Mouse (Mus musculus): ENCODE measurements around the gene Rspry1. TPM values are rescaled to one million over a fixed set of nuclear protein-coding genes. Genes with fewer than 3 reads are reported as not detected.

The Rspry1 gene
- polyA plus RNA-seq, 1 experiment from 2014 or later, result 17.5 TPM

DNA sequence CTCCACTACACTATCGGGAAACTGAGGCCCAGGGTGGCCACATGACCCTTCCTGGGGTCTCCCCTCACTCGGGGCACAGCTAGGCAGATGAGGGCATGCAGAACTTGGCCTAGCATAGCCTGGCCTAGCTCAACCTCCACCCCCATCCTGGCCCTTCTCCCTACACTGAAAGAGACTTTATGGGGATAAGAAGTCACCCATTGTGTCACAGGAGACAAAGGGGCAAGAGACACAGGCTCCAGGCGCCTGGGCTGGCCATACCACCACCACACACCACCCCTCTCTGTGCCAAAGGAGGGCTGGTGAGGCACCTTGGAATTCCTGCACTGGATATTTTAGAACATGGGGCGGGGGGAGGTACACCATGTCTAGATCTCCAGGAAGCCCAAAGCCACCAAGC lies 82.5 kb downstream of the Rspry1 start:
- H3K4me3 ChIP-seq (ENCODE audit: low read depth, low read length), result no peak overlapping the region
- H3K4me1 ChIP-seq (replicated peaks; ENCODE audit: control insufficient read depth, insufficient read depth, low read length), result peaks cover 4% of the 10 kb centered on the region; the same call in 1 of the 2 replicates
- no peak for TF ChIP-seq CTCF (IDR thresholded peaks at IDR 0.05; ENCODE audit: low read depth)
- WGBS, result 76% methylated on average over 4 of the region's 4 CpGs
- H3K36me3 ChIP-seq (ENCODE audit: control insufficient read depth, insufficient read depth), result no peaks in the 10 kb centered on the region
- no peaks in the 10 kb centered on the region for H3K27me3 ChIP-seq (replicated peaks; ENCODE audit: control insufficient read depth, insufficient read depth, low read length)
- ATAC-seq, result no peak
- no peaks in the 10 kb centered on the region for H3K9me3 ChIP-seq (ENCODE audit: control insufficient read depth)
- peak overlapping the region; percentile 84; the same call in 1 of the 2 replicates for H3K27ac ChIP-seq (ENCODE audit: low read depth, low read length)
- no peak overlapping the region for H3K4me2 ChIP-seq (replicated peaks; ENCODE audit: low read depth)
- H3K9ac ChIP-seq (ENCODE audit: low read depth, low read length), result no peak overlapping the region

DNA sequence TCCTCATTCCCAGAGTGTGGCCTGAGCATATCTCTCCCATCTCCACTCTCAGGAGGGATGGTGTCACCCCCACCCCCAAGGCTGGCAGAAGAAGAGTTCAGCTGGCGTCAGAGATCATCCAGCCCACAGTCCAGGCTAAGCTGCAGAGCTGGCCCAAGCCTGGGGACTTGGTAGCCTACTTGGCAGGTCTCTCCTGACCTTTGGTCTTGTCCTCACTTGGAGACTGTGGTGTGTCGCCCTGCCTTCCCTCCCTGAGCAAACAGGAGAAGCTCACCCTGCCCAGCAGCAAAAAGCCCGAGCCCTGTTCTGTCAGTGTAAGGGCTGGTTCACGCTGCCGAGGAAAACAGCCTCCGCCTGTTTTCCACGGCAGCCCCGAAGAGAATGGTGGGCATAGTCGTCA lies 84.2 kb downstream of the Rspry1 start:
- Histone ChIP-seq H3K9me3 (ENCODE audit: control insufficient read depth) (no peaks in the 10 kb centered on the region), H3K9ac (ENCODE audit: low read depth, low read length) (peak overlapping the region; percentile 37; the same call in 1 of the 2 replicates), H3K36me3 (ENCODE audit: control insufficient read depth, insufficient read depth) (no peaks in the 10 kb centered on the region), H3K4me3 (ENCODE audit: low read depth, low read length) (no peak overlapping the region), H3K27ac (ENCODE audit: low read depth, low read length) (peak overlapping the region; percentile 78), H3K27me3 (replicated peaks; ENCODE audit: control insufficient read depth, insufficient read depth, low read length) (no peaks in the 10 kb centered on the region), H3K4me2 (replicated peaks; ENCODE audit: low read depth) (peak overlapping the region; percentile 35; the same call in 1 of the 2 replicates), H3K4me1 (replicated peaks; ENCODE audit: control insufficient read depth, insufficient read depth, low read length) (peaks cover 4% of the 10 kb centered on the region; the same call in 1 of the 2 replicates)
- no peak for TF ChIP-seq CTCF (IDR thresholded peaks at IDR 0.05; ENCODE audit: low read depth)
- peak; percentile 49 for ATAC-seq
- WGBS, result 33% methylated on average over 9 of the region's 9 CpGs

DNA sequence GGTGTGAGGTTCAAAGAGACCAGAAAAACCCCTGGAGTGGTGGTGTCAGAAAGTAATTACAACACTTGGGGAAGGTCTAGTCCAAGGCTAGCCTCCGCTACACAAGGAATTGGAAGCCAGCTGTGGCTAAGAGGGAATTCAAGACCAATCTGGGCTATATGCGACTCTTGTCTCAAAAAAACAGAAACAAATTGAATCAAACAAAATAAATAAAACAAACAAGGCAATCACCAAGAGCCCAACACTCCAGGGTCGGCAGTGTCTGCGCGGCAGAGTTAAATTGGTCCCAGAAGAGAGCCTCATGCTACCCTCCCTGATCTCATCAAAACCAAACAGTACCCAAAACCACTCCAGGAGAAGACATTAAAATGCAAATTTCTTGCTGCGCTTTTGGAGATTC lies 93.0 kb downstream of the Rspry1 start:
- H3K27me3 ChIP-seq (replicated peaks; ENCODE audit: control insufficient read depth, insufficient read depth, low read length), result peaks cover 15% of the 10 kb centered on the region
- H3K4me1 ChIP-seq (replicated peaks; ENCODE audit: control insufficient read depth, insufficient read depth, low read length), result peaks cover 9% of the 10 kb centered on the region; the same call in 1 of the 2 replicates
- no peak overlapping the region for H3K27ac ChIP-seq (ENCODE audit: low read depth, low read length)
- WGBS, result 36% methylated on average over 6 of the region's 6 CpGs
- ATAC-seq, result no peak
- no peak overlapping the region for H3K9ac ChIP-seq (ENCODE audit: low read depth, low read length)
- H3K4me3 ChIP-seq (ENCODE audit: low read depth, low read length), result peak overlapping the region; percentile 51
- no peaks in the 10 kb centered on the region for H3K36me3 ChIP-seq (ENCODE audit: control insufficient read depth, insufficient read depth)
- peak overlapping the region; percentile 83 for H3K4me2 ChIP-seq (replicated peaks; ENCODE audit: low read depth)
- TF ChIP-seq CTCF (IDR thresholded peaks at IDR 0.05; ENCODE audit: low read depth), result no peak
- H3K9me3 ChIP-seq (ENCODE audit: control insufficient read depth), result no peaks in the 10 kb centered on the region

DNA sequence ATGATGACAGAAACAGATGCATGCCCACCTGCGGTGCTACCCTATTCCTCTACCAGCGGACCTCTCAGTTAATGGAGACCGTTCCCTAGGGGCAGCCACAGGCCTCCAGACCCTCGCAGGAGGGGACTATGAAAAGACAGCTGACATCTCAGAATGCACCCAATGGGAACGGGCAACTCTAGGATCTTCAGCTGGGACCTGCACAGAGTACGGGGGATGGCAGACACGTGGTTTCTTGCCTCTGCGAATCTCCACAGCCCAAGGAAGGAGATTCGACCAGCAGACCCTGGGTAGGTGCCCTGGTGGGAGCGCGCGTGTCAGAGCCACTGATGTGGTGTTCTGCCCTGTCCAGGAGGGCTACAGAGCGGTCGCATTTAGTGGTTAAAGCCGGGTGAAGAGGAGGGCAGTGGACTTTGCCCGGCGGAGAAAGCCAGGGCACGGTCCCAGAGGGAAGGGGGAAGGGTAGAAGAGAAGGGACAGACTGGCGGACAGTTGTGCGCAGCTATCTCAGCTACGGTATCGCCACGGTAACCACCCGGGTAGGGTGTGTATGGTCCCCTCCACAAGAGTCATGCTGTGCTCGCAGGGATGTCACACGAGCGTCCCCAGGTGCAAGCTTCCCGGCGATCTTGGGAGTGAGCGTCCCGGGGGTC lies 93.7 kb downstream of the Rspry1 start:
- peaks cover 15% of the 10 kb centered on the region for H3K27me3 ChIP-seq (replicated peaks; ENCODE audit: control insufficient read depth, insufficient read depth, low read length)
- peak overlapping the region; percentile 51 for H3K4me3 ChIP-seq (ENCODE audit: low read depth, low read length)
- H3K4me2 ChIP-seq (replicated peaks; ENCODE audit: low read depth), result peak overlapping the region; percentile 83
- H3K9ac ChIP-seq (ENCODE audit: low read depth, low read length), result peak overlapping the region; percentile 37; the same call in 1 of the 2 replicates
- TF ChIP-seq CTCF (IDR thresholded peaks at IDR 0.05; ENCODE audit: low read depth), result no peak
- WGBS, result 2% methylated on average over 31 of the region's 31 CpGs
- no peaks in the 10 kb centered on the region for H3K36me3 ChIP-seq (ENCODE audit: control insufficient read depth, insufficient read depth)
- H3K27ac ChIP-seq (ENCODE audit: low read depth, low read length), result no peak overlapping the region
- peak; percentile 69 for ATAC-seq
- no peaks in the 10 kb centered on the region for H3K9me3 ChIP-seq (ENCODE audit: control insufficient read depth)
- H3K4me1 ChIP-seq (replicated peaks; ENCODE audit: control insufficient read depth, insufficient read depth, low read length), result peaks cover 9% of the 10 kb centered on the region; the same call in 1 of the 2 replicates

DNA sequence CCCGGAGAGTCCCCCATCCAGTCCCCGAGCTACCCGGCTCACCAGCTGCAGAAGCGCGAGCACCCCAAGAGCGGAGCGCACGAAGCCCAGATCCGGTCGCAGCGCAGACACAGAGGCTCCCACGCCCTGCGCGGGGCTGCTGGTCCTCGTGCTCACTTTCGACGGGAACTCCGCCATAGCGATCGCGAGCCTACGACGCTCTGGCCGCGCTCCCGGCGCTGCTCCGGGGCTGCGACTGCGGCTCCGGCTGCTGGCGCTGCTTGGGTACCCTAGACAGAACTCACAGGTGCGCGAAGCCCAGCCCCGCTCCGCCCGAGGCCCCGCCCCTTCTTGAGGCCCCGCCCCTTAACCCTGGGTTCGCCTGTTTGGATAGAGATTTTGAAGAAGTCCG lies 94.3 kb downstream of the Rspry1 start, which contains the start of gene Pllp:
Pllp (minus strand) TSS at position 285 of the 391 bp plus-strand sequence.
- H3K36me3 ChIP-seq (ENCODE audit: control insufficient read depth, insufficient read depth), result no peaks in the 10 kb centered on the region
- peak within 1 kb of the TSS; percentile 83 for H3K4me2 ChIP-seq (replicated peaks; ENCODE audit: low read depth)
- peaks cover 15% of the 10 kb centered on the region for H3K27me3 ChIP-seq (replicated peaks; ENCODE audit: control insufficient read depth, insufficient read depth, low read length)
- H3K27ac ChIP-seq (ENCODE audit: low read depth, low read length), result no peak within 1 kb of the TSS
- no peaks in the 10 kb centered on the region for H3K9me3 ChIP-seq (ENCODE audit: control insufficient read depth)
- H3K4me3 ChIP-seq (ENCODE audit: low read depth, low read length), result peak within 1 kb of the TSS; percentile 51
- peaks cover 9% of the 10 kb centered on the region; the same call in 1 of the 2 replicates for H3K4me1 ChIP-seq (replicated peaks; ENCODE audit: control insufficient read depth, insufficient read depth, low read length)
- no peak for TF ChIP-seq CTCF (IDR thresholded peaks at IDR 0.05; ENCODE audit: low read depth)
- peak within 1 kb of the TSS; percentile 37; the same call in 1 of the 2 replicates for H3K9ac ChIP-seq (ENCODE audit: low read depth, low read length)
- peak; percentile 57 for ATAC-seq
- WGBS, result under 1% methylated on average over 41 of the region's 41 CpGs

DNA sequence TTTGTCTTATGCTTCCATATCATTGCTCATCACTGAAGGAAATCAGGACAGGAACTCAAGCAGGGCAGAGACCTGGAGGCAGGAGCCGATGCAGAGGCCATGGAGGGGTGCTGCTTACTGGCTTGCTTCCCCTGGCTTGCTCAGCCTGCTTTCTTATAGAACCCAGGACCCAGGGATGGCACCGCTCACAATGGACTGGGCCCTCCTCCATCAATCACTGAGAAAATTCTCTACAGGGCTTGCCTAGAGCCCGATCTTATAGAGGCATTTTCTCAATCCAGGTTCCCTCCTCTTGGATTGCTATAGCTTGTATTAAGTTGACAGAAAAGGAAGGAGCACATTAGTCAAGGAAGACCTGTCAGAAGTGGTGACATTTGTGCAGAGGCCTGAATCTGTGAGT lies 94.8 kb downstream of the Rspry1 start:
- 53% methylated on average over 3 of the region's 3 CpGs for WGBS
- Histone ChIP-seq H3K9ac (ENCODE audit: low read depth, low read length) (no peak overlapping the region), H3K36me3 (ENCODE audit: control insufficient read depth, insufficient read depth) (no peaks in the 10 kb centered on the region), H3K4me2 (replicated peaks; ENCODE audit: low read depth) (0 out of 2 replicates have a peak overlapping the region, but pooled peaks have one; percentile 83), H3K27ac (ENCODE audit: low read depth, low read length) (no peak overlapping the region), H3K27me3 (replicated peaks; ENCODE audit: control insufficient read depth, insufficient read depth, low read length) (peaks cover 15% of the 10 kb centered on the region), H3K4me3 (ENCODE audit: low read depth, low read length) (peak overlapping the region; percentile 51; the same call in 1 of the 2 replicates), H3K4me1 (replicated peaks; ENCODE audit: control insufficient read depth, insufficient read depth, low read length) (peaks cover 9% of the 10 kb centered on the region; the same call in 1 of the 2 replicates), H3K9me3 (ENCODE audit: control insufficient read depth) (no peaks in the 10 kb centered on the region)
- no peak for TF ChIP-seq CTCF (IDR thresholded peaks at IDR 0.05; ENCODE audit: low read depth)
- no peak for ATAC-seq
